Mouse (Mus musculus) olfactory bulb, adult 2 months (tissue): ENCODE results near the gene Hist1h2ak.

Source experiments
- CTCF ChIP-seq: fragments of 200-500 bp; IDR thresholded peaks from 2 replicates; pipeline ENCODE4 v1.5.1; 2012; ENCODE audit warnings: low read depth, mild to moderate bottlenecking, low read length, moderate library complexity; ENCODE audit not compliant: insufficient read depth
- POLR2A ChIP-seq: fragments of 200-500 bp; IDR thresholded peaks from 2 replicates; pipeline ENCODE4 v1.6.1; 2012; ENCODE audit warnings: mild to moderate bottlenecking, low read depth, low read length, moderate library complexity; ENCODE audit not compliant: insufficient read depth

DNA sequence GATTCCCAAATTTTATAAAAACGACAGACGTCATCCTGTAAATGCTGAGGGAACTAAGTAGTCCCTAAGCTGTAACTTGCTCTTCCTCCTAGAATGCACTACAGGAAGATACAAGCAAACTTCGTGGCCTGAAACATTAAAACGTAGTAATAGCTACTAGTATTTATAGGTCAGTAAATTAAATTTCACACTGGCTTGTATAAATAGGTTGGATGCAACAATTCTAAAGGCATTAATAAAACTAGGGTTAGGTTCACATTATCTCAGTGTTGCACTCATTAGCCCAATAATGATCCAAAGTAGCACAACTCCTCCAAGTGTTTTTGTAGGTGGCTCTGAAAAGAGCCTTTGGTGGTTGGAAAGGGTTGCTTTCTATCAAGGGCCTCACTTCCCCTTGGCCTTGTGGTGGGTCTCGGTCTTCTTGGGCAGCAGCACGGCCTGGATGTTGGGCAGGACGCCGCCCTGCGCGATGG is 540 bp downstream of the Hist1h2ak start:
- TF ChIP-seq POLR2A (no peak), CTCF (no peak)
